Mouse (Mus musculus) cerebellum, adult 2 months (tissue): ENCODE data around the gene Fbxo21.

Source experiments
- CTCF ChIP-seq: fragments of 200-500 bp; IDR thresholded peaks from 2 replicates; pipeline ENCODE4 v1.5.1; 2011; ENCODE audit warnings: low read depth, mild to moderate bottlenecking, control low read depth, low read length, moderate library complexity, borderline replicate concordance; ENCODE audit not compliant: insufficient read depth
- POLR2A ChIP-seq: fragments of 200-500 bp; IDR thresholded peaks from 2 replicates; pipeline ENCODE4 v1.6.1; 2011; ENCODE audit warnings: low read length, control low read depth, borderline replicate concordance; ENCODE audit not compliant: insufficient read depth

- TF ChIP-seq CTCF (peak; percentile 58; the same call in 1 of the 2 replicates), POLR2A (no peak)
These were observed 20.7 kb upstream of the Fbxo21 start for GRCm38 (mm10) chr5:117955675-117956420.
